Mouse (Mus musculus) CH12.LX (cell line): ENCODE data around the gene Coq4. TPM values are rescaled to one million over a fixed set of nuclear protein-coding genes. Genes with fewer than 3 reads are reported as not detected.

ENCODE experiments used
- DNase-seq: peaks from one replicate; pipeline ENCODE4 v3.0.0-alpha.2; 2013; ENCODE audit errors: extremely low read depth
- H3K27ac ChIP-seq: 2 replicates; pipeline ENCODE4 v1.5.1; 2012; ENCODE audit warnings: low read depth, mild to moderate bottlenecking, control low read depth, moderate library complexity; ENCODE audit not compliant: insufficient read depth
- H3K27me3 ChIP-seq: replicated peaks from 2 replicates; pipeline ENCODE3; 2012; ENCODE audit warnings: inconsistent platforms
- H3K36me3 ChIP-seq, 2 experiments: replicated peaks in 1 of 2; 2 replicates each; pipeline versions ENCODE3 to v1.6.1; 2012; ENCODE audit warnings: inconsistent platforms in 1 of 2, low read length in 1 of 2, mild to moderate bottlenecking in 1 of 2, mixed read lengths in 1 of 2, moderate library complexity in 1 of 2; ENCODE audit not compliant: control insufficient read depth in 1 of 2, insufficient read depth in 1 of 2
- H3K4me1 ChIP-seq, 2 experiments: 2 replicates each; pipeline ENCODE4 v1.6.1; 2012; ENCODE audit warnings: inconsistent platforms in 1 of 2, moderate library complexity in 1 of 2; ENCODE audit not compliant: insufficient read depth in 2 of 2, control insufficient read depth in 1 of 2
- H3K4me2 ChIP-seq: 2 replicates; pipeline ENCODE4 v1.6.1; 2012; ENCODE audit warnings: low read depth, mild to moderate bottlenecking, control low read depth; ENCODE audit not compliant: poor library complexity, insufficient read depth, severe bottlenecking
- H3K4me3 ChIP-seq, 3 experiments: fragments of 150-350 bp in 1 of 3; sonication (generic) in 1 of 3; replicated peaks in 1 of 3; 2 replicates each; pipeline versions ENCODE3 to v1.5.1; 2011 to 2012; ENCODE audit warnings: low read depth in 2 of 3, low read length in 2 of 3, mild to moderate bottlenecking in 2 of 3, moderate library complexity in 2 of 3, control low read depth in 1 of 3, improper control_type of control experiment in 1 of 3, inconsistent platforms in 1 of 3, mixed read lengths in 1 of 3; ENCODE audit not compliant: poor library complexity in 1 of 3
- H3K79me2 ChIP-seq: replicated peaks from 2 replicates; pipeline ENCODE4 v1.6.1; 2012; ENCODE audit warnings: mild to moderate bottlenecking, moderate library complexity; ENCODE audit not compliant: control insufficient read depth, poor library complexity, insufficient read depth, severe bottlenecking; ENCODE audit errors: extremely low read depth
- H3K9ac ChIP-seq: 2 replicates; pipeline ENCODE4 v1.6.1; 2012; ENCODE audit warnings: low read depth, mild to moderate bottlenecking, control low read depth, moderate library complexity; ENCODE audit not compliant: insufficient read depth
- H3K9me3 ChIP-seq: replicated peaks from 2 replicates; pipeline ENCODE3; 2012; ENCODE audit warnings: low read length, inconsistent platforms, mixed read lengths
- CHD2 ChIP-seq: IDR thresholded peaks from 2 replicates; pipeline ENCODE4 v1.6.1; 2011; ENCODE audit warnings: low read length, improper control_type of control experiment
- CTCF ChIP-seq, 2 experiments: IDR thresholded peaks in 1 of 2; conservative IDR thresholded peaks in 1 of 2; 2 replicates each; pipeline ENCODE4 v1.5.1; 2011 to 2012; ENCODE audit warnings: low read depth in 2 of 2, low read length in 2 of 2, improper control_type of control experiment in 1 of 2, inconsistent platforms in 1 of 2, mild to moderate bottlenecking in 1 of 2, moderate library complexity in 1 of 2
- E2F4 ChIP-seq: IDR thresholded peaks from 2 replicates; pipeline ENCODE4 v1.6.1; 2011; ENCODE audit warnings: low read depth, low read length, improper control_type of control experiment; ENCODE audit not compliant: insufficient replicate concordance
- ELF1 ChIP-seq: IDR thresholded peaks from 2 replicates; pipeline ENCODE4 v1.6.1; 2014; ENCODE audit warnings: low read depth, mild to moderate bottlenecking, inconsistent platforms, low read length, improper control_type of control experiment
- EP300 ChIP-seq: IDR thresholded peaks from 2 replicates; pipeline ENCODE4 v1.6.1; 2011; ENCODE audit warnings: low read length, improper control_type of control experiment
- GABPA ChIP-seq: IDR thresholded peaks from 2 replicates; pipeline ENCODE4 v1.6.1; 2012; ENCODE audit warnings: low read depth, low read length, improper control_type of control experiment, inconsistent platforms; ENCODE audit not compliant: insufficient replicate concordance
- IRF4 ChIP-seq: IDR thresholded peaks from 2 replicates; pipeline ENCODE4 v1.6.1; 2014; ENCODE audit warnings: low read depth, mild to moderate bottlenecking, inconsistent platforms, low read length, improper control_type of control experiment
- MAX ChIP-seq: IDR thresholded peaks from 2 replicates; pipeline ENCODE4 v1.6.1; 2011; ENCODE audit warnings: low read length, improper control_type of control experiment
- MAZ ChIP-seq: IDR thresholded peaks from 2 replicates; pipeline ENCODE4 v1.6.1; 2012; ENCODE audit warnings: low read depth, mild to moderate bottlenecking, inconsistent platforms, low read length, improper control_type of control experiment, moderate library complexity
- MEF2A ChIP-seq: IDR thresholded peaks from 2 replicates; pipeline ENCODE4 v1.6.1; 2014; ENCODE audit warnings: low read depth, mild to moderate bottlenecking, inconsistent platforms, low read length, improper control_type of control experiment, borderline replicate concordance
- MXI1 ChIP-seq: IDR thresholded peaks from 2 replicates; pipeline ENCODE4 v1.6.1; 2011; ENCODE audit warnings: mild to moderate bottlenecking, low read depth, low read length, improper control_type of control experiment
- MYC ChIP-seq: IDR thresholded peaks from 2 replicates; pipeline ENCODE4 v1.6.1; 2011; ENCODE audit warnings: low read depth, mild to moderate bottlenecking, improper control_type of control experiment, low read length
- NELFE ChIP-seq: IDR thresholded peaks from 2 replicates; pipeline ENCODE4 v1.6.1; 2011; ENCODE audit warnings: low read depth, low read length, improper control_type of control experiment
- NRF1 ChIP-seq: IDR thresholded peaks from 2 replicates; pipeline ENCODE4 v1.6.1; 2014; ENCODE audit warnings: low read depth, mild to moderate bottlenecking, inconsistent platforms, low read length, improper control_type of control experiment, moderate library complexity
- POLR2A ChIP-seq: IDR thresholded peaks from 2 replicates; pipeline ENCODE4 v1.6.1; 2011; ENCODE audit warnings: low read depth, mild to moderate bottlenecking, improper control_type of control experiment, low read length
- POLR2AphosphoS2 ChIP-seq: IDR thresholded peaks from 2 replicates; pipeline ENCODE4 v1.6.1; 2011; ENCODE audit warnings: low read depth, low read length, improper control_type of control experiment
- RAD21 ChIP-seq: IDR thresholded peaks from 2 replicates; pipeline ENCODE4 v1.6.1; 2011; ENCODE audit warnings: low read depth, mild to moderate bottlenecking, low read length, improper control_type of control experiment, moderate library complexity
- SIN3A ChIP-seq: IDR thresholded peaks from 2 replicates; pipeline ENCODE4 v1.6.1; 2012; ENCODE audit warnings: low read length, improper control_type of control experiment, inconsistent platforms
- SMC3 ChIP-seq: IDR thresholded peaks from 2 replicates; pipeline ENCODE4 v1.6.1; 2011; ENCODE audit warnings: low read depth, low read length, improper control_type of control experiment
- TCF12 ChIP-seq: IDR thresholded peaks from 2 replicates; pipeline ENCODE4 v1.6.1; 2014; ENCODE audit warnings: low read depth, mild to moderate bottlenecking, inconsistent platforms, low read length, improper control_type of control experiment
- USF1 ChIP-seq: IDR thresholded peaks from 2 replicates; pipeline ENCODE4 v1.6.1; 2014; ENCODE audit warnings: low read depth, mild to moderate bottlenecking, inconsistent platforms, low read length, improper control_type of control experiment
- ZC3H11A ChIP-seq: IDR thresholded peaks from 2 replicates; pipeline ENCODE4 v1.6.1; 2012; ENCODE audit warnings: low read depth, mild to moderate bottlenecking, inconsistent platforms, low read length, improper control_type of control experiment
- ZNF384 ChIP-seq: IDR thresholded peaks from 2 replicates; pipeline ENCODE4 v1.6.1; 2012; ENCODE audit warnings: low read depth, low read length, improper control_type of control experiment, inconsistent platforms
- dilution Hi-C: fragments of 300-500 bp; cut with MboI; formaldehyde crosslinking; loops from 2 replicates; pipeline ENCODE4 v1.14.3; 2020; ENCODE audit warnings: low sequenced_read_pairs; ENCODE audit not compliant: extremely low pct_unique_long_range_greater_than_20kb, extremely low pct_ligation_motif_present
- in situ Hi-C: fragments of 300-500 bp; cut with MboI; formaldehyde crosslinking; loops from 3 replicates; pipeline ENCODE4 v1.14.3; 2019; ENCODE audit warnings: low sequenced_read_pairs, low pct_ligation_motif_present, low pct_unique_long_range_greater_than_20kb, mixed read lengths
- polyA plus RNA-seq: library from polyadenylated mRNA; unstranded; fragments of >175 nt; gene quantifications from 2 replicates; pipeline ENCODE4 v1.2.1, GENCODE M21; 2012; ENCODE audit warnings: low read depth; ENCODE audit not compliant: insufficient read length
- total RNA-seq, 2 experiments: library from RNA; depleted of rRNA; stranded (reverse); fragments of 300-350 nt in 1 of 2; fragments of >200 nt in 1 of 2; gene quantifications; 2 replicates each; pipeline ENCODE4 v1.2.3; 2012 to 2014

The Coq4 gene
- total and polyA plus RNA-seq, 3 experiments, result 19.1 to 25.2 (median 21.5) TPM

DNA sequence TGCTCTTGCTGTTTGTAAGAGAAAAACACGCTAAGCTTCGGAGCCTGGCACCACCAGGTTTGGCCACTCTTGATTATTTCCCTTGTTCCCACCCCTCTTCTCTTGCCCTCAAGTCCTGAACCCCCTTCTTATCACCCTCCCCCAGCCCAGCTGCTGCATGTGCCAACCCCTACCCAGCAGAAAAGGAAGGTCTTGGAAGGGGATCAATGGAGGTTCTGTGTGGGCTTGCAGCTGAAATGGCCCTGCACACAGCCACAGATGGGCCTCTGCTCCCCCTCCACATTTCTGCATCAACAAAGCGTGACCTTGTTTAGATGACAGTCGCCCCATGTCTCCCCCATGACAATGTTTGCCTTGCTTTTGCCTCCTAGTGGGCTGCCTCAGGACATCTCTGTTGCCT, 43.8 kb downstream of the Coq4 start:
- DNase-seq, result no peak
- H3K4me3 ChIP-seq, result no peak overlapping the region
- dilution Hi-C loops, result no loop called here
- H3K36me3 ChIP-seq, result peaks cover 20 to 65% of the 10 kb centered on the region in 2 experiments
- in situ Hi-C loops, result no loop called here
- no peak for TF ChIP-seq MEF2A
- TF ChIP-seq POLR2AphosphoS2, result no peak
- TF ChIP-seq NELFE, result no peak
- no peak for TF ChIP-seq ELF1
- no peak for TF ChIP-seq NRF1
- TF ChIP-seq ZC3H11A, result no peak
- TF ChIP-seq EP300, result no peak
- no peak for TF ChIP-seq MAZ
- no peak for TF ChIP-seq IRF4
- TF ChIP-seq MYC, result no peak
- TF ChIP-seq MXI1, result no peak
- no peak for TF ChIP-seq POLR2A
- TF ChIP-seq SIN3A, result no peak
- TF ChIP-seq TCF12, result no peak
- no peak for TF ChIP-seq ZNF384
- no peak for TF ChIP-seq MAX
- H3K4me2 ChIP-seq, result no peak overlapping the region
- peaks cover 33% of the 10 kb centered on the region for H3K79me2 ChIP-seq
- H3K4me1 ChIP-seq, result peaks cover 5 to 13% of the 10 kb centered on the region in 2 experiments; a peak in 3 of 4 replicates
- no peaks in the 10 kb centered on the region for H3K27me3 ChIP-seq
- no peak overlapping the region for H3K27ac ChIP-seq
- no peaks in the 10 kb centered on the region for H3K9me3 ChIP-seq
- H3K9ac ChIP-seq, result no peak overlapping the region

DNA sequence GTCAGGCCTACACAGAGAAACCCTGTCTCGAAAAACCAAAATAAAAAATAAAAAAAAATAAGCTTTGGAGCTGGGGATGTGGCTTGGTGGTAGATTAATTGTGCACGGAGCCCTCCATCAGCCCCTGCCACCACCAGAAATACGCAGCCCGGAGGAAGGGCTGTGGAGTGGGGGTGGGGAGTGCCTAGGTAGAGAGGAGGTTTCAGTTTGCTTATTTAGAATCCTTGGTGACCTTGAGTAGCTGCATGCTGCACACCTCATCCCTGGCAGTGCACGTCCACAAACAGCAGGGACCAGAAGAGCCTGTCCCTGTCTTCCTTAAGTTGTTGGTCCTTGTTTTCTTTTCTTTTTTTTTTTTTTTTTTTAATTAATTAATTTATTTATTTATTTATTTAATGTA, 46.5 kb downstream of the Coq4 start:
- no peak for TF ChIP-seq NRF1
- no peak for TF ChIP-seq E2F4
- no peak for TF ChIP-seq RAD21
- TF ChIP-seq CHD2, result no peak
- no peak for TF ChIP-seq GABPA
- TF ChIP-seq USF1, result no peak
- no peak for TF ChIP-seq EP300
- no peak for TF ChIP-seq SMC3
- TF ChIP-seq POLR2AphosphoS2, result no peak
- TF ChIP-seq MXI1, result no peak
- TF ChIP-seq IRF4, result no peak
- TF ChIP-seq ZC3H11A, result no peak
- no peak for TF ChIP-seq TCF12
- TF ChIP-seq MYC, result no peak
- TF ChIP-seq CTCF (conservative IDR thresholded peaks at IDR 0.05 in 1 of 2, IDR thresholded peaks at IDR 0.05 in 1 of 2; ENCODE audit: low read depth in 2 of 2, low read length in 2 of 2), result no peak
- Histone ChIP-seq H3K9me3 (no peaks in the 10 kb centered on the region), H3K4me1 (peaks cover 0 to 6% of the 10 kb centered on the region in 2 experiments; a peak in 2 of 4 replicates), H3K36me3 (peaks cover 33 to 82% of the 10 kb centered on the region in 2 experiments), H3K27ac (no peak overlapping the region), H3K4me3 (no peak overlapping the region), H3K9ac (no peak overlapping the region), H3K4me2 (no peak overlapping the region), H3K79me2 (peaks cover 16% of the 10 kb centered on the region), H3K27me3 (no peaks in the 10 kb centered on the region)
- in situ Hi-C loops (no loop called here), dilution Hi-C loops (no loop called here)
- no peak for DNase-seq
